Mouse (Mus musculus): Measurements from ENCODE around the gene Coro1c.

DNA sequence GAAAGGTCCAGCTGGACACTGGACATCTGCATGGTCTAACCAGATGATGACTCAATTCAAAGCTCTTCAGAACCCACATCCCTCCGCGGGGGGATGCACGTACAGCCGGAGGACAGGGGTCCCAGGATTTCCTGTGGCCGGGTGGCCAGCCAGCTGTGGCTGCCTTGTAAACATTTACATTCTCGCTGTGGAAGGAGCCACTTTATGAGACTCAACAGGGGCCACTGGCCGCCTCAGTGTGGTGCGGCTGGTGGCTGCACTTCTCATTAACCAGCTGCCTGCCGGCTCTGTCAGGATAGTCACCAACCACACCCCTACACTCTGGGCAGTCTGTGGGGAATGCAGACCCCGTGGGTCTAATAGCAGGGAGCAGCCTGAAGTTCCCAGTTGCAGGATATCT is 102.1 kb downstream of the Coro1c start:
- TF ChIP-seq TAL1 (IDR thresholded peaks at IDR 0.05; ENCODE audit: low read length): no peak
- TF ChIP-seq GATA1 (IDR thresholded peaks at IDR 0.05; ENCODE audit: low read length): no peak
